Mouse (Mus musculus): ENCODE results near the gene Slc4a2. TPM values are rescaled to one million over a fixed set of nuclear protein-coding genes. Genes with fewer than 3 reads are reported as not detected.

Gene Slc4a2
- polyA plus RNA-seq, 1 experiment from 2014 or later, result 8.3 TPM

- Histone ChIP-seq H3K9ac (replicated peaks) (no peak overlapping the region), H3K4me3 (ENCODE audit: low read depth, low read length) (no peak overlapping the region), H3K4me2 (ENCODE audit: low read depth, low read length) (no peak overlapping the region), H3K4me1 (ENCODE audit: insufficient read depth) (no peaks in the 10 kb centered on the region), H3K27ac (ENCODE audit: low read depth) (no peak overlapping the region), H3K27me3 (ENCODE audit: insufficient read depth, low read length) (no peaks in the 10 kb centered on the region), H3K36me3 (replicated peaks; ENCODE audit: insufficient read depth, low read length) (peaks cover 12% of the 10 kb centered on the region; the same call in 1 of the 2 replicates), H3K9me3 (ENCODE audit: low read length) (no peaks in the 10 kb centered on the region)
- DNase-seq (no peak), ATAC-seq (no peak)
- TF ChIP-seq EP300 (IDR thresholded peaks at IDR 0.05; ENCODE audit: low read depth) (no peak), CTCF (IDR thresholded peaks at IDR 0.05; ENCODE audit: low read depth) (no peak)
- WGBS (ENCODE audit: insufficient replicate concordance), result 84% methylated on average over 5 of the region's 5 CpGs
Measured at GRCm38 (mm10) chr5:24400911-24401605, 22.6 kb upstream of the Slc4a2 start.

- WGBS (ENCODE audit: insufficient replicate concordance), result 83% methylated on average over 9 of the region's 9 CpGs
- Histone ChIP-seq H3K4me3 (ENCODE audit: low read depth, low read length) (no peak overlapping the region), H3K27me3 (ENCODE audit: insufficient read depth, low read length) (no peaks in the 10 kb centered on the region), H3K4me1 (ENCODE audit: insufficient read depth) (no peaks in the 10 kb centered on the region), H3K27ac (ENCODE audit: low read depth) (no peak overlapping the region), H3K9me3 (ENCODE audit: low read length) (no peaks in the 10 kb centered on the region), H3K4me2 (ENCODE audit: low read depth, low read length) (no peak overlapping the region), H3K9ac (replicated peaks) (no peak overlapping the region), H3K36me3 (replicated peaks; ENCODE audit: insufficient read depth, low read length) (peaks cover 13% of the 10 kb centered on the region)
- no peak for ATAC-seq
- no peak for TF ChIP-seq CTCF (IDR thresholded peaks at IDR 0.05; ENCODE audit: low read depth)
- no peak for TF ChIP-seq EP300 (IDR thresholded peaks at IDR 0.05; ENCODE audit: low read depth)
- no peak for DNase-seq
Measured at GRCm38 (mm10) chr5:24401969-24402368, 21.7 kb upstream of the Slc4a2 start.

- 68% methylated on average over 6 of the region's 6 CpGs for WGBS (ENCODE audit: insufficient replicate concordance)
- peaks cover 21% of the 10 kb centered on the region for H3K36me3 ChIP-seq (replicated peaks; ENCODE audit: insufficient read depth, low read length)
- ATAC-seq, result no peak
Measured at GRCm38 (mm10) chr5:24404594-24405360, 18.9 kb upstream of the Slc4a2 start.

GRCm38 (mm10) chr5:24405389-24405876 is 18.2 kb upstream of the Slc4a2 start:
- no peak for TF ChIP-seq CTCF (IDR thresholded peaks at IDR 0.05; ENCODE audit: low read depth)
- no peak for TF ChIP-seq EP300 (IDR thresholded peaks at IDR 0.05; ENCODE audit: low read depth)
- H3K4me1 ChIP-seq (ENCODE audit: insufficient read depth), result no peaks in the 10 kb centered on the region
- ATAC-seq (no peak), DNase-seq (no peak)
- no peak overlapping the region for H3K4me3 ChIP-seq (ENCODE audit: low read depth, low read length)
- H3K27ac ChIP-seq (ENCODE audit: low read depth), result no peak overlapping the region
- no peak overlapping the region for H3K4me2 ChIP-seq (ENCODE audit: low read depth, low read length)
- no peak overlapping the region for H3K9ac ChIP-seq (replicated peaks)
- no peaks in the 10 kb centered on the region for H3K9me3 ChIP-seq (ENCODE audit: low read length)
- H3K36me3 ChIP-seq (replicated peaks; ENCODE audit: insufficient read depth, low read length), result peaks cover 21% of the 10 kb centered on the region
- 70% methylated on average over 3 of the region's 3 CpGs for WGBS (ENCODE audit: insufficient replicate concordance)
- H3K27me3 ChIP-seq (ENCODE audit: insufficient read depth, low read length), result no peaks in the 10 kb centered on the region

More at GRCm38 (mm10) chr5:24404594-24405360, 18.9 kb upstream of the Slc4a2 start:
- no peaks in the 10 kb centered on the region for H3K9me3 ChIP-seq (ENCODE audit: low read length)
- no peak overlapping the region for H3K27ac ChIP-seq (ENCODE audit: low read depth)
- no peak for DNase-seq
- no peak for TF ChIP-seq CTCF (IDR thresholded peaks at IDR 0.05; ENCODE audit: low read depth)
- no peak for TF ChIP-seq EP300 (IDR thresholded peaks at IDR 0.05; ENCODE audit: low read depth)
- no peaks in the 10 kb centered on the region for H3K4me1 ChIP-seq (ENCODE audit: insufficient read depth)
- no peak overlapping the region for H3K9ac ChIP-seq (replicated peaks)
- H3K4me2 ChIP-seq (ENCODE audit: low read depth, low read length), result no peak overlapping the region
- no peak overlapping the region for H3K4me3 ChIP-seq (ENCODE audit: low read depth, low read length)
- H3K27me3 ChIP-seq (ENCODE audit: insufficient read depth, low read length), result no peaks in the 10 kb centered on the region

GRCm38 (mm10) chr5:24408651-24409050 is 15.0 kb upstream of the Slc4a2 start:
- DNase-seq, result no peak
- H3K9me3 ChIP-seq (ENCODE audit: low read length), result no peaks in the 10 kb centered on the region
- H3K4me2 ChIP-seq (ENCODE audit: low read depth, low read length), result no peak overlapping the region
- TF ChIP-seq EP300 (IDR thresholded peaks at IDR 0.05; ENCODE audit: low read depth) (no peak), CTCF (IDR thresholded peaks at IDR 0.05; ENCODE audit: low read depth) (no peak)
- H3K4me3 ChIP-seq (ENCODE audit: low read depth, low read length), result no peak overlapping the region
- no peaks in the 10 kb centered on the region for H3K27me3 ChIP-seq (ENCODE audit: insufficient read depth, low read length)
- 87% methylated on average over 13 of the region's 13 CpGs for WGBS (ENCODE audit: insufficient replicate concordance)
- no peaks in the 10 kb centered on the region for H3K4me1 ChIP-seq (ENCODE audit: insufficient read depth)
- no peak overlapping the region for H3K9ac ChIP-seq (replicated peaks)
- no peak overlapping the region for H3K27ac ChIP-seq (ENCODE audit: low read depth)
- peaks cover 10% of the 10 kb centered on the region for H3K36me3 ChIP-seq (replicated peaks; ENCODE audit: insufficient read depth, low read length)
- no peak for ATAC-seq

- no peak for DNase-seq
- Histone ChIP-seq H3K27me3 (ENCODE audit: insufficient read depth, low read length) (no peaks in the 10 kb centered on the region), H3K36me3 (replicated peaks; ENCODE audit: insufficient read depth, low read length) (peaks cover 9% of the 10 kb centered on the region), H3K9ac (replicated peaks) (no peak overlapping the region), H3K27ac (ENCODE audit: low read depth) (no peak overlapping the region), H3K4me3 (ENCODE audit: low read depth, low read length) (no peak overlapping the region), H3K9me3 (ENCODE audit: low read length) (no peaks in the 10 kb centered on the region), H3K4me2 (ENCODE audit: low read depth, low read length) (no peak overlapping the region), H3K4me1 (ENCODE audit: insufficient read depth) (no peaks in the 10 kb centered on the region)
- TF ChIP-seq EP300 (IDR thresholded peaks at IDR 0.05; ENCODE audit: low read depth) (no peak), CTCF (IDR thresholded peaks at IDR 0.05; ENCODE audit: low read depth) (no peak)
- WGBS (ENCODE audit: insufficient replicate concordance), result 73% methylated on average over 2 of the region's 2 CpGs
- ATAC-seq, result no peak
Measured at GRCm38 (mm10) chr5:24409466-24409865, 14.2 kb upstream of the Slc4a2 start.

Measured in liver, postnatal 0 days (tissue).